Mouse (Mus musculus) c-Kit-positive CD71-negative TER-119-negative erythroid progenitor cells, embryonic 14.5 days (primary cell): ENCODE data around the gene Slx4ip.

Experiments
- DNase-seq: peaks from one replicate; pipeline ENCODE4 v3.0.0-alpha.2; 2013; ENCODE audit warnings: low read depth

Gene Slx4ip

GRCm38 (mm10) chr2:137101074-137101473 is 210.1 kb downstream of the Slx4ip start:
- DNase-seq = no peak

- DNase-seq = no peak
Measured at GRCm38 (mm10) chr2:137107203-137107602, 216.2 kb downstream of the Slx4ip start.

- no peak for DNase-seq
Measured at GRCm38 (mm10) chr2:137107946-137108345, 216.9 kb downstream of the Slx4ip start.

GRCm38 (mm10) chr2:137109321-137110213 is 218.5 kb downstream of the Slx4ip start:
- DNase-seq = no peak

GRCm38 (mm10) chr2:137110214-137110898 is 219.3 kb downstream of the Slx4ip start:
- DNase-seq = no peak

GRCm38 (mm10) chr2:137113288-137114061 is 222.5 kb downstream of the Slx4ip start:
- no peak for DNase-seq

- peak; percentile 39 for DNase-seq
Measured at GRCm38 (mm10) chr2:137114248-137115096, 223.5 kb downstream of the Slx4ip start.

- no peak for DNase-seq
Measured at GRCm38 (mm10) chr2:137115241-137116024, 224.4 kb downstream of the Slx4ip start.

GRCm38 (mm10) chr2:137116025-137116674 is 225.1 kb downstream of the Slx4ip start, which contains the start of gene Jag1:
Gene Jag1 (minus strand): TSS chr2:137116644.
- no peak for DNase-seq

GRCm38 (mm10) chr2:137116675-137117320 is 225.8 kb downstream of the Slx4ip start:
- DNase-seq = peak; percentile 91

GRCm38 (mm10) chr2:137117321-137117690 is 226.3 kb downstream of the Slx4ip start:
- DNase-seq = peak; percentile 47
